Mouse (Mus musculus) C2C12 (cell line): Measurements from ENCODE around the gene Usp22.

Experiments used
- CEBPB ChIP-seq: IDR thresholded peaks from one replicate; pipeline ENCODE4 v1.6.1; 2011; ENCODE audit warnings: low read depth, mild to moderate bottlenecking, control low read depth, moderate library complexity
- CTCF ChIP-seq: IDR thresholded peaks from one replicate; pipeline ENCODE4 v1.5.1; 2011; ENCODE audit not compliant: control insufficient read depth, insufficient read depth, insufficient read length
- MYOD1 ChIP-seq: IDR thresholded peaks from one replicate; pipeline ENCODE4 v1.6.1; 2011; ENCODE audit warnings: low read depth; ENCODE audit not compliant: control insufficient read depth, insufficient read length
- MYOG ChIP-seq: IDR thresholded peaks from one replicate; pipeline ENCODE4 v1.6.1; 2011; ENCODE audit not compliant: control insufficient read depth, insufficient read length; ENCODE audit errors: extremely low read depth
- USF1 ChIP-seq: IDR thresholded peaks from one replicate; pipeline ENCODE4 v1.6.1; 2011; ENCODE audit warnings: low read depth, mild to moderate bottlenecking, control low read depth, moderate library complexity

- TF ChIP-seq CTCF, result no peak
- TF ChIP-seq MYOD1, result no peak
- no peak for TF ChIP-seq CEBPB
- no peak for TF ChIP-seq USF1
- no peak for TF ChIP-seq MYOG
Observed at GRCm38 (mm10) chr11:61175778-61176177, 923 bp upstream of the Usp22 start.
